Mouse (Mus musculus): ENCODE data around the gene Amt. TPM values are rescaled to one million over a fixed set of nuclear protein-coding genes. Genes with fewer than 3 reads are reported as not detected.

Amt gene
- total RNA-seq, 2 experiments from 2014 or later = 29.5 to 34.0 TPM

Other genes starting within 250 kb of the Amt start
- 10 to 100 TPM; 14.4 to 17.0 TPM for gene Gmppb, start 247.6 kb upstream of the Amt start, total RNA-seq (2021)
- gene Amigo3, start 243.7 kb upstream of the Amt start, total RNA-seq (2021) = 1 to 10 TPM; 1.7 to 1.8 TPM
- gene Mst1, start 216.4 kb upstream of the Amt start, total RNA-seq (2021) = not detected
- gene Rnf123, start 213.5 kb upstream of the Amt start, total RNA-seq (2021) = 100 to 1,000 TPM in 1 of 2 experiments, 10 to 100 TPM in 1; 77.6 to 107 TPM
- 10 to 100 TPM; 23.9 to 39.4 TPM for gene Apeh, start 202.2 kb upstream of the Amt start, total RNA-seq (2021)
- gene Bsn, start 106.5 kb upstream of the Amt start, total RNA-seq (2021) = 100 to 1,000 TPM; 269 to 307 TPM
- gene Dag1, start 32.9 kb upstream of the Amt start, total RNA-seq (2021) = 10 to 100 TPM; 90.4 to 93.1 TPM
- gene Nicn1, start 6.4 kb upstream of the Amt start, total RNA-seq (2021) = 100 to 1,000 TPM; 116 to 131 TPM
- gene Rhoa, start 9.3 kb downstream of the Amt start, total RNA-seq (2021) = 100 to 1,000 TPM; 160 to 176 TPM
- gene Tcta, start 9.3 kb downstream of the Amt start, total RNA-seq (2021) = 10 to 100 TPM; 29.2 to 41.4 TPM
- 100 to 1,000 TPM; 105 to 110 TPM for gene Gpx1, start 42.0 kb downstream of the Amt start, total RNA-seq (2021)
- 100 to 1,000 TPM in 1 of 2 experiments, 10 to 100 TPM in 1; 99.3 to 122 TPM for gene Usp4, start 51.0 kb downstream of the Amt start, total RNA-seq (2021)
- 1 to 10 TPM; 1.5 to 3.2 TPM for gene 1700102P08Rik, start 96.0 kb downstream of the Amt start, total RNA-seq (2021)
- under 1 TPM; 0.14 to 0.15 TPM for gene Ccdc36, start 131.6 kb downstream of the Amt start, total RNA-seq (2021)
- not detected for gene BC048562, start 139.6 kb downstream of the Amt start, total RNA-seq (2021)
- gene Ccdc71, start 163.7 kb downstream of the Amt start, total RNA-seq (2021) = 10 to 100 TPM; 36.1 to 41.5 TPM
- 10 to 100 TPM; 31.1 to 33.9 TPM for gene Klhdc8b, start 164.7 kb downstream of the Amt start, total RNA-seq (2021)
- gene Lamb2, start 182.9 kb downstream of the Amt start, total RNA-seq (2021) = 10 to 100 TPM; 22.8 to 43.1 TPM
- gene Usp19, start 193.7 kb downstream of the Amt start, total RNA-seq (2021) = 100 to 1,000 TPM; 124 to 154 TPM
- gene Qars, start 210.9 kb downstream of the Amt start, total RNA-seq (2021) = 10 to 100 TPM; 73.6 to 76.9 TPM
- 100 to 1,000 TPM; 135 to 149 TPM for gene Qrich1, start 220.0 kb downstream of the Amt start, total RNA-seq (2021)